Mouse (Mus musculus) forebrain, embryonic 14.5 days (tissue): ENCODE results near the gene Enox1. TPM values are rescaled to one million over a fixed set of nuclear protein-coding genes. Genes with fewer than 3 reads are reported as not detected.
A peak's percentile ranks its signal among the peaks of the same experiment; 100 is the strongest.
"Not testable (repeated sequence)": the region's sequence is repeated elsewhere in the genome, so short reads cannot be mapped to it uniquely, and the experiment has no call there.

Experiments used
- ATAC-seq: fragments of 200-750 bp; cut with Nextera tagmentation; 2 replicates; pipeline ENCODE4 v1.8.0; 2017; ENCODE audit warnings: mild to moderate bottlenecking, moderate library complexity
- DNase-seq: peaks from one replicate; pipeline ENCODE4 v3.0.0-alpha.2; 2015; ENCODE audit warnings: low spot score
- H3K27ac ChIP-seq: fragments of 300-500 bp; sonication (generic); 2 replicates; pipeline ENCODE4 v1.5.1; 2014; ENCODE audit warnings: low read depth, mild to moderate bottlenecking, control low read depth, low read length, moderate library complexity
- H3K27me3 ChIP-seq: fragments of 300-500 bp; sonication (generic); replicated peaks from 2 replicates; pipeline ENCODE4 v1.6.1; 2014; ENCODE audit warnings: low read length, control low read depth, mixed read lengths; ENCODE audit not compliant: control insufficient read depth, insufficient read depth
- H3K36me3 ChIP-seq: fragments of 300-500 bp; sonication (generic); 2 replicates; pipeline ENCODE4 v1.6.1; 2014; ENCODE audit warnings: low read length, control low read depth; ENCODE audit not compliant: control insufficient read depth, insufficient read depth
- H3K4me1 ChIP-seq: fragments of 300-500 bp; sonication (generic); 2 replicates; pipeline ENCODE4 v1.6.1; 2014; ENCODE audit warnings: antibody characterized with exemption, low read length, control low read depth; ENCODE audit not compliant: control insufficient read depth, insufficient read depth
- H3K4me2 ChIP-seq: fragments of 300-500 bp; sonication (generic); 2 replicates; pipeline ENCODE4 v1.6.1; 2014; ENCODE audit warnings: mild to moderate bottlenecking, control low read depth, low read length
- H3K4me3 ChIP-seq: fragments of 300-500 bp; sonication (generic); 2 replicates; pipeline ENCODE4 v1.5.1; 2014; ENCODE audit warnings: low read depth, low read length, control low read depth
- H3K9ac ChIP-seq: fragments of 300-500 bp; sonication (generic); 2 replicates; pipeline ENCODE4 v1.6.1; 2014; ENCODE audit warnings: mild to moderate bottlenecking, low read length, control low read depth, moderate library complexity
- H3K9me3 ChIP-seq: fragments of 300-500 bp; sonication (generic); replicated peaks from 2 replicates; pipeline ENCODE4 v1.6.1; 2016; ENCODE audit warnings: low read length, control low read depth, mixed read lengths; ENCODE audit not compliant: control insufficient read depth
- WGBS: fragments of 180-500 bp; shearing (Covaris S2); extraction: QIAGEN DNeasy Blood & Tissue Kit; methylation state at CpG from one replicate; pipeline ENCODE4 v1.1.7; 2014; 5-methylcytosine and 5-hydroxymethylcytosine counted together
- polyA plus RNA-seq: library from polyadenylated mRNA; unstranded; fragments of >200 nt; fragmentation: Nextera tagmentation; extraction: Ambion mirVana; gene quantifications from 2 replicates; pipeline ENCODE4 v1.2.1, GENCODE M21; 2014

Gene Enox1
- polyA plus RNA-seq, 1 experiment from 2014 or later: 28.0 TPM

- Histone ChIP-seq H3K27me3 (no peaks in the 10 kb centered on the region), H3K4me3 (no peak overlapping the region), H3K27ac (no peak overlapping the region), H3K36me3 (no peaks in the 10 kb centered on the region), H3K4me1 (no peaks in the 10 kb centered on the region), H3K4me2 (no peak overlapping the region), H3K9me3 (no peaks in the 10 kb centered on the region), H3K9ac (no peak overlapping the region)
- 86% methylated on average over 2 of the region's 2 CpGs for WGBS
- no peak for DNase-seq
- no peak for ATAC-seq
These were observed 380.0 kb downstream of the Enox1 start for GRCm38 (mm10) chr14:77536592-77536991.

GRCm38 (mm10) chr14:77539563-77539962, 383.0 kb downstream of the Enox1 start:
- ATAC-seq, H3K4me3 ChIP-seq, H3K36me3 ChIP-seq, DNase-seq, H3K27me3 ChIP-seq, H3K4me1 ChIP-seq, H3K9me3 ChIP-seq, H3K27ac ChIP-seq, H3K9ac ChIP-seq, H3K4me2 ChIP-seq: not testable (repeated sequence)
- WGBS: 60% methylated on average over 20 of the region's 21 CpGs

- Histone ChIP-seq H3K27ac (no peak overlapping the region), H3K4me1 (peaks cover 9% of the 10 kb centered on the region), H3K9ac (no peak overlapping the region), H3K9me3 (no peaks in the 10 kb centered on the region), H3K27me3 (no peaks in the 10 kb centered on the region), H3K4me2 (no peak overlapping the region), H3K36me3 (no peaks in the 10 kb centered on the region), H3K4me3 (no peak overlapping the region)
- no peak for ATAC-seq
- no peak for DNase-seq
- 70% methylated on average over 7 of the region's 7 CpGs for WGBS
These were observed 385.4 kb downstream of the Enox1 start for GRCm38 (mm10) chr14:77541925-77542324.

GRCm38 (mm10) chr14:77546531-77547274, 390.1 kb downstream of the Enox1 start:
- H3K9ac ChIP-seq: no peak overlapping the region
- WGBS: 85% methylated on average over 8 of the region's 8 CpGs
- H3K4me2 ChIP-seq: no peak overlapping the region
- DNase-seq: peak; percentile 57
- no peaks in the 10 kb centered on the region for H3K36me3 ChIP-seq
- no peak for ATAC-seq
- H3K27me3 ChIP-seq: no peaks in the 10 kb centered on the region
- peaks cover 9% of the 10 kb centered on the region for H3K4me1 ChIP-seq
- H3K9me3 ChIP-seq: no peaks in the 10 kb centered on the region
- no peak overlapping the region for H3K4me3 ChIP-seq
- H3K27ac ChIP-seq: no peak overlapping the region

GRCm38 (mm10) chr14:77547351-77547750, 390.8 kb downstream of the Enox1 start:
- H3K4me3 ChIP-seq: no peak overlapping the region
- H3K27me3 ChIP-seq: no peaks in the 10 kb centered on the region
- no peaks in the 10 kb centered on the region for H3K9me3 ChIP-seq
- ATAC-seq: no peak
- 76% methylated on average over 5 of the region's 5 CpGs for WGBS
- no peaks in the 10 kb centered on the region for H3K36me3 ChIP-seq
- H3K4me2 ChIP-seq: no peak overlapping the region
- no peak for DNase-seq
- H3K9ac ChIP-seq: no peak overlapping the region
- peaks cover 9% of the 10 kb centered on the region for H3K4me1 ChIP-seq
- H3K27ac ChIP-seq: no peak overlapping the region

GRCm38 (mm10) chr14:77548963-77549362, 392.4 kb downstream of the Enox1 start:
- ATAC-seq (no peak), DNase-seq (no peak)
- H3K9me3 ChIP-seq: no peaks in the 10 kb centered on the region
- no peaks in the 10 kb centered on the region for H3K36me3 ChIP-seq
- WGBS: 90% methylated on average over 5 of the region's 5 CpGs
- no peak overlapping the region for H3K4me3 ChIP-seq
- H3K27me3 ChIP-seq: no peaks in the 10 kb centered on the region
- no peak overlapping the region for H3K4me2 ChIP-seq
- no peaks in the 10 kb centered on the region for H3K4me1 ChIP-seq
- H3K9ac ChIP-seq: no peak overlapping the region
- H3K27ac ChIP-seq: no peak overlapping the region

GRCm38 (mm10) chr14:77557446-77558070, 401.0 kb downstream of the Enox1 start:
- no peaks in the 10 kb centered on the region for H3K4me1 ChIP-seq
- H3K36me3 ChIP-seq: no peaks in the 10 kb centered on the region
- no peak overlapping the region for H3K4me3 ChIP-seq
- 88% methylated on average over 7 of the region's 7 CpGs for WGBS
- no peak overlapping the region for H3K4me2 ChIP-seq
- no peaks in the 10 kb centered on the region for H3K27me3 ChIP-seq
- H3K9ac ChIP-seq: no peak overlapping the region
- no peak for ATAC-seq
- DNase-seq: no peak
- no peak overlapping the region for H3K27ac ChIP-seq
- no peaks in the 10 kb centered on the region for H3K9me3 ChIP-seq

- no peaks in the 10 kb centered on the region for H3K9me3 ChIP-seq
- H3K27ac ChIP-seq: no peak overlapping the region
- DNase-seq: no peak
- H3K36me3 ChIP-seq: no peaks in the 10 kb centered on the region
- ATAC-seq: no peak
- no peaks in the 10 kb centered on the region for H3K4me1 ChIP-seq
- H3K4me3 ChIP-seq: no peak overlapping the region
- H3K27me3 ChIP-seq: no peaks in the 10 kb centered on the region
- WGBS: 98% methylated on average over 3 of the region's 3 CpGs
- H3K4me2 ChIP-seq: no peak overlapping the region
- no peak overlapping the region for H3K9ac ChIP-seq
These were observed 402.3 kb downstream of the Enox1 start for GRCm38 (mm10) chr14:77558910-77559309.

GRCm38 (mm10) chr14:77559792-77560191, 403.2 kb downstream of the Enox1 start:
- DNase-seq (no peak), ATAC-seq (no peak)
- H3K9ac ChIP-seq: no peak overlapping the region
- H3K36me3 ChIP-seq: no peaks in the 10 kb centered on the region
- H3K4me2 ChIP-seq: no peak overlapping the region
- H3K27ac ChIP-seq: no peak overlapping the region; the same call in 1 of the 2 replicates
- no peaks in the 10 kb centered on the region for H3K27me3 ChIP-seq
- 81% methylated on average over 5 of the region's 5 CpGs for WGBS
- no peak overlapping the region for H3K4me3 ChIP-seq
- H3K4me1 ChIP-seq: no peaks in the 10 kb centered on the region
- H3K9me3 ChIP-seq: no peaks in the 10 kb centered on the region
